Mouse (Mus musculus) frontal cortex, postnatal 14 days (tissue): ENCODE measurements around the gene Spdye4a.
A peak's percentile ranks its signal among the peaks of the same experiment; 100 is the strongest.

Source experiments
- DNase-seq, 2 experiments: peaks; one replicate each; pipeline ENCODE4 v3.0.0; 2022; ENCODE audit warnings: low spot score in 2 of 2

The Spdye4a gene

DNA sequence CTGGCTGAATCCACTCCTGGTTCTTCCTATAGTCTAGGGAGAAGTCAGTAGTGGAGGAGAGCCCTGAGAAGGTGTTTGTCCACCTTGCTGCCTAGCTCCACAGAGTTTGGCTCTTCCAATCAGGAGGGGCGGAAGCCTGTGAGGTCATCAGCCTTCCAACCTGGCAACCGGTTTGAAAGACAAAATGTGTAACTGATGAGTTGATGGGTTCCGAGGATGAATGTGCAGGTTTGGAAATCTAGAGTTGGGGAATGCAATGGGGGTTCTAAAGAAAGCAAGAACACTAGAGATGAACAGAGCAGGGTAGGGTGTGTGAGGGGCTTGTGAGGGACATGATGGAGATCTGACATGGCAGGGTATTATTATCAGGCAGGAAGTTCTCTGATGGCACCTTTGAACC, at the start of gene Spdye4a:
TSS of gene Spdye4a (minus strand) at position 101 of the 400 bp plus-strand sequence.
- DNase-seq: no peak

GRCm38 (mm10) chr5:143275761-143276160, 49.1 kb upstream of the Spdye4a start:
- no peak for DNase-seq

DNA sequence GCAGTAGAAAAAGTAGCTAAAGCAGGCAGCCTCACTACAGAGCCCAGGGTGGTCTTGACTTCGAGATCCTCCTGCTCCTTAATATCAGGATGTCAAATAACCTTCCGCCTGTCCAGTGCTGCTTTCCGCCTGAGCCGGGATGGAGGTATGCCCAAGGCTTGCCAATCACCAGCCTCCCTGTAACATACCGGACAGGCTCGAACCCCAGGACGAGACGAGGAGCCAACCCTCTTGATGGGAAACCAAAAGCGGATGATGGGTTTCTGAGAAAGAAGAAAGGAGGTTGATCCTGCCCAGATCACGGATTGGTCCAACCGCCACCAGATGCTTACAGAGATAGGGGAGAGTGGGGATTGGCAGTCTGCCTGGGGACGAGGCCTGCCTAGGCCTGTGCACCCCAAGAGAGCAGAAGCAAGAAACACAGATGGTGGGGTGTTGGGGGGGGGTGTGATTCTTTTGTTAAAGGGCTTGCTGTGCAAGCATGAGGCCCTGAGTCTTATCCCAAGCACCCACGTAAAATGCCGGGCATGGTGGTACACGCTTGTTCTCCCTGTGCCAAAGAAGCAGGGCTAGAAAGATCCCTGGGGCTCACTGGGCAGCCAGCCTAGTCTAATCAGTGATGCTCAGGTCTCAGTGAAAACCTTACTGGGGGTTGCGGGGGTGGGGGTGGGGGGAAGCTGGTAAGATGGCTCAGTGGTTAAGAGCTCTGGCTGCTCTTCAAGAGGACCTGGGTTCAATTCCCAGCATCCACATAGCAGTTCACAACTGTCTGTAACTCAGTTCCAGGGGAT, 46.0 kb upstream of the Spdye4a start:
- no peak for DNase-seq

GRCm38 (mm10) chr5:143272108-143272507, 45.4 kb upstream of the Spdye4a start:
- DNase-seq: no peak

DNA sequence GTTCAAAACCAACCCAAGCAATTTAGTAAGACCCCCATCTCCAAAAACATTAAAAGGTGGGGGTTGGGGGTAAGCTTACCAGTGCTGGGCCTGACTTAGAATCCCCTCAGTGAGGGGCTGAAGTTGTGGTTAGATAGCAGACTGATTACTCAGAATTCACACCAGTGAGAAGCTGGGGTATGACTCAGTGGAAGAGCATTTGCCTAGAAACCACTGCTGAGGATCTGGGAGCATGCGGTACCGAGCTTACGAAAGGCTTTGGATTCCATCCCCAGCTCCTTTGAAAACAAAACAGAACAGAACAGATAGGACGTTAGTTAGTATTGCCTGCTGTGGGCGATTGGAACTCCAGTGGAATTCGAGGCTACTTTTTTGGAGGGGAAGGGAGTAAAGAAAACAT, 45.0 kb upstream of the Spdye4a start:
- no peak for DNase-seq

DNA sequence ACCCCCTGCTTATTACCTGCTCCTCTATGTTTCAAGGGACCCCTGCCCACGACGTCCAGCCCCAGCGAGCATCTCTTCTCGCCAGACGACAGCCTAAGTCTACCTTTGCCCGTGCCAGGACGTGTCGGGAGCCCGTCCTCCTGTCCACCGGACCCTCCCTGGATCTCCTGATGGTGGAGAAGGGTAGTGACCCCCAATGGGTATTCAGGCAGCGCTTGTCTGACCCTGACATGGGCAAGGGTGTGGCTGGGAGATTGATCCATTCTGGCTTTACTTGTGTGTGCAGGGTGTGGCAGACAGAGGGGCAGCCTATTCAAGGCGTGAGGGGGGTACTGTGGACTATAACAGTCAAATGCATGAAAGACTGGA, 43.4 kb upstream of the Spdye4a start:
- no peak for DNase-seq

- DNase-seq: peak; percentile 45 to 53
Measured at GRCm38 (mm10) chr5:143269363-143270150, 42.9 kb upstream of the Spdye4a start, which contains the start of gene Zfp316. Zfp316 (minus strand) TSS chr5:143270022.

DNA sequence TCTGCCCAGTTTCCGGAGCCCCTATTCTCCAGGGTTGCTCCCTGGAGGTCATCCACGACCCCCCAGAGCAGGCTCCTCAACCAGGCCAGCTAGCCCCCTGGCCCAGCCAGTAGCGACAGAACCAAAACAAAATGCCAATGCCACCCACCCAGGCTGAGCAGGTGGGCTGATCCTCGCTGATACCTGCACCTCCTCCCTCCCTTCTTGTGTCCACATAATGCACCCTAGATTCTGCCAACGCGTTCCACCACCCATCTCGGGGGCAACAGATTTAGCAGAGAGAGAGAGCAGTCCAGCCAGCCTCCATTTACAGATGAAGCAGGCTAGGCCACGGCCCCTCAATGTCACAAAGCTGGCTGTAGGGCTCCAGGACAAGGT, 42.3 kb upstream of the Spdye4a start:
- DNase-seq: no peak

DNA sequence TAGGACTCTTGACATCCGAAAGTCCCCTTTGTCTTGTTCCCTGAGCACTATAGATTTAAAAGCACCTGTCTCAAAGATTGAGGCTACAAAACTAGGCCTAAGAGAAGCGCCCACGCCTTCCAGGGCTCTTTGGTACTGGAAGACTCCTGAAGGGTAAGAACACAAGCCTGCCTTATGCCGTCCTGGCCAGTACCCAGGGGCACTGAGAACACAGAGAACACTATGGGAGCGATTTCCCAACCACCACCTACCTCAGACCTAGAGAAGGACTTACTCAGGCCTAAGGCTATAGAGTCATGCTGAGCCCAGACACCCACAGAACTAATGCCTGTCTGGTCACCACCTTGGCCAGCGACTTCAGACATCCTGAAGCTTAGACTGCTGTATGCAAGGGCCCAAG, 40.1 kb upstream of the Spdye4a start:
- no peak for DNase-seq

- no peak for DNase-seq
Measured at GRCm38 (mm10) chr5:143265409-143265808, 38.7 kb upstream of the Spdye4a start.

DNA sequence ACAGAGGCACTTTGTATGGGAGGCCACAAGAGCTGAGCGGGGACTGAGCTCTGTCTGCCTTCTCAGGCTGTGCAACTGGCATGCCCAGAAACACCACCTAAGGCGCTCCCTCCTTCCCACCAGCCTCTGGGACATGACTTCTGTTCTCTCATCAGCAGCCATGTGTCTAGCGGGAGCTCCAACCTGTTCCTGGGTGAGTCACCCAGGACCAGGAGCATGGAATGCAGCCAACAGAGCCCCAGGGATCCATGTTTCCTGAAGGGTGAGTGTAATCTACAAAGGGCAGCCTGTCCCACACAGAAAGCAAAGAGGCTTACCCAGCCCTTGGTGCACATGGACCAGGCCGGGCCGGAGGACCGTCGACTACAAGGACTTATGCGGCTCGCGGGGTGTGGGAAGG, 38.0 kb upstream of the Spdye4a start:
- no peak for DNase-seq

DNA sequence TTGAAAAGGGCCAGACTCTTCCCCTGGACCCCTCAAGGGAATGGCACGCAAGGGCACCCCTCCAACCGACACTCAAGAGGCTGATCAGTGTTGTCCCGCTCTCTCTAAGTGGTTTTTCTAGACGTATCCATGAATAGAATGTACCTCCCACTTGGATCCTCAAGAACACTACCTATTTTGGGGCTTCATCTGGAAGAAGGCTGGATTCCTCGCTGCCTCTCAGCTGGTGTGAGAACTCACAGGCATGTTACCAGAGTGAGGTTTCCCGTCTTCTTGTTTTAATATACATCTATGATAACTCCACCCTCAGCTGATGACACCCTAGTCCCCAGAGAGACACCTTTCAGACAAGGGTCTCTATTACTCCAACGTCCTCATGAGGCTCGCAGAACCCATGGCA, 34.9 kb upstream of the Spdye4a start:
- DNase-seq: no peak

DNA sequence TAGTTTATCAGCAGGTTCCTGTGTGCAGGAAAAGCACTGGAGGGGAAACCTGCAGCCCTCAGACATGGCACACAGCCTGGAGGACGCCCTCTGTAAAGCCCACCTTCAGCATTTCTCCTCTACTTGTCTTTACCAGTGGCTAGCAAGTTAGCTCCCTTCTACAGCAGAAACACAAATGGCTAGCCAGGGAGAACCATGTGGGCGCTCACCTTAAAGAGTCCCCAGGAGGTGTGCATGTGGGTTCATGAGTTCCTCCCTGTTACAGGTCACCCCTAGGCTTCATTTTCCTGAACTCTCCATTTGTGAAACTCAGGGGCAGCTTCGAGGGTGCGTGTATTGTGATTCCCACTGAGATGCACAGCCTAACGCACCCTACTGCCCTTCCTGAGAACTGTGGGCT, 29.1 kb upstream of the Spdye4a start:
- no peak for DNase-seq

DNA sequence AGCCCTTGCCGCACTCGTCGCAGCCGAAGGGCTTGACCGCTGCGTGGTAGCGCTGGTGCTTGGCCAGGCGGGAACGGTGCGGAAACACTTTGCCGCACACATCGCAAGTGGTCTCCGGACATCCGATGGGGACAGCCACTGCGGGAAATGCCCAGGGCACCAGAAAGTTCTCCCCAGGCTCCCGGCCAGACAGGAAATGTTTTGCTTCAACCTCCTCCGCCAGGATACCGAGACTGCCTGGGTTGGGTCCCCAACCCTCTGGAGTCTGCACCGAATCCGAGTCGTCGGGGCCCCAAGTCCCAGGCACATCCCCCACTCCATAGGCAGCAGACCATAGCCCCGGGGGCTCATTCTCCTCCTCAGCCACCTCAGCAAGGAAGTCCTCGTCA, 28.4 kb upstream of the Spdye4a start:
- no peak for DNase-seq

DNA sequence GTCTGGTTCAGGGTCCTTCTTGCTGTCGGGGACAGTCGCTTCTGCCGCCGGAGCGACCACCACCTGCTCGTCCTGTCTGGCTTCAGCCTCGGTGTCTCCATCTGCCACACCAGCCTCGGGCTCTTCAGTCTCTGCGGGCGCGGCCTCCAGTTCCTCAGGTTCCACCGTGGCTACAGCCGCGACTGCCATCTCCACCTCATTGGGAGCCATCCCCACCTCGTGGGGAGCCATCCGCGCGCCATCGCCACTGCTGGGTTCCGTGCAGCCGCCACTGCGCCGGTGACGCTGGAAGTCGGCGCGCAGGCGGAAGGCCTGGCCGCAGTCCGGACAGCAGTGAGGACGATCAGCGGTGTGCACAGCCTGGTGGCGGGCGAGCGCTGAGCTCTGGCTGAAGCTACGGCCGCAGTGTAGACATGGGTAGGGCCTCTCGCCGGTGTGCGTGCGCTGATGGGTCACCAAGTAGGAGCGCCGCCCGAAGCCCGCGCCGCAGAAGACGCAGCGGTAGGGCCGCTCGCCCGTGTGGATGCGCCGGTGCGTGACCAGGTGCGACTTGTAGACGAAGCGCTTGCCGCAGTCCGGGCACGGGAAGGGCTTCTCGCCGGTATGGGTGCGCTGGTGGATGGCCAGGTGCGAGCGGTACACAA, 27.9 kb upstream of the Spdye4a start:
- no peak for DNase-seq

GRCm38 (mm10) chr5:143253881-143254486, 27.3 kb upstream of the Spdye4a start:
- DNase-seq: no peak

DNA sequence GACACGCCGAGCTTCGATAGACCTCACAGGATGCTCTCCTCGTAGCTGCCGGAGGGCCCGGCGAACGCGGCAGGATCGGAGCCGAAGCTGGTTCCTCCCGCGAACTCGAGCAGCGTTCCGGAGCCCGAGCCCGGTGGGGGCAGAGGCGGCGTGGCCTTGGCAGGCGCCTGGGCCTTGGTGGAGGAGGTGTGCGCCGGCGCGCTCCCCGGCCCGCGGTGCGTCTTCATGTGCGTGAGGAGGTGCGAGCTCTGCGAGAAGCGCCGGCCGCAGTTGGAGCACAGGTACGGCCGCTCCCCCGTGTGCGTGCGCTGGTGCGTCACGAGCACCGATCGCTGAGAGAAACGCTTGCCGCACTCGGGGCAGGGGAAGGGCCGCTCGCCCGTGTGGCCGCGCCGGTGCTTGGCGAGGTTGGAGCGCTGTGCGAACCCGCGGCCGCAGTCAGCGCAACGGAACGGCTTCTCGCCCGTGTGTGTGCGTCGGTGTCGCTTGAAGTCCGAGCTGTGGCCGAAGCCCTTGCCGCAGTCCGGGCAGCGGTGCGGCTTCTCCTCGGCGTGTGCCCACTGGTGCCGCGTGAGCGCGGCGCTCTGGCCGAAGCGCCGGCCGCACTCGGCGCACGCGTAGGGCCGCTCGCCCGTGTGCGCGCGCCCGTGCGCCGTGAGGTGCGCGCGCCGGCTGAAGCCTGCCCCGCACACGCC, 26.6 kb upstream of the Spdye4a start:
- DNase-seq: no peak

GRCm38 (mm10) chr5:143252791-143253185, 26.1 kb upstream of the Spdye4a start:
- DNase-seq: peak in 1 of 2 experiments; percentile 8

- no peak for DNase-seq
Measured at GRCm38 (mm10) chr5:143252039-143252438, 25.3 kb upstream of the Spdye4a start.

DNA sequence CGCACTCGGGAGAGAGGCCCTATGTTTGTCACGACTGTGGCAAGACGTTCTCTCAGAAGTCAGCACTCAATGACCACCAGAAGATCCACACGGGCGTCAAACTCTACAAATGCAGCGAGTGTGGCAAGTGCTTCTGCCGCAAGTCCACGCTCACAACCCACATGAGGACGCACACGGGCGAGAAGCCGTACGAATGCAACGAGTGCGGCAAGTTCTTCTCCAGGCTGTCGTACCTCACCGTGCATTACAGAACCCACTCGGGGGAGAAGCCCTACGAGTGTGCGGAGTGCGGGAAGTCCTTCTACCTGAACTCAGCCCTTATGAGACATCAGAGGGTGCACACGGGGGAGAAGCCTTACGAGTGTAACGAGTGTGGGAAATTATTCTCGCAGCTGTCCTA, 18.2 kb upstream of the Spdye4a start:
- DNase-seq: no peak

DNA sequence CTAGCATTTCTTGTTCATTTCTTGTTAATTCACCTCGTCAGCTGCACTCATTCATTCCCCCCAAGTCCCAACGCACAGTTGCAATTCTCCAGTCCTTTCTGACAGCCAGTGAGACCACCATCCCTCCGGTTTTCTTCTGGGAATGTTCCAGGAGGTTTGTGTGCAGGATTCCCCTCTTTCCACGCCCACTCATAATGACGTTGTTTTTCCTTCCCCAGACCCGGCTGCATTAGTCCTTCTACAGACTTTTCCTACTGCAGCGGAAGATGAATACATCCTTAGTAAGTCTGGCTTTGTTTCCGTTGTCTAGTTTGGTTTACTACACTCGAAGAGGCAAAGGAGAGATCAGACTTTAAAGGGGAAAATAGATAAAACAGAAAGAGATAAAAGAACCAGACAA, 9.3 kb upstream of the Spdye4a start:
- no peak for DNase-seq
